Mouse (Mus musculus): ENCODE measurements around the gene Lyl1. TPM values are rescaled to one million over a fixed set of nuclear protein-coding genes. Genes with fewer than 3 reads are reported as not detected.

The Lyl1 gene
- total and polyA plus RNA-seq, 3 experiments = 81.2 to 550 (median 138) TPM

DNA sequence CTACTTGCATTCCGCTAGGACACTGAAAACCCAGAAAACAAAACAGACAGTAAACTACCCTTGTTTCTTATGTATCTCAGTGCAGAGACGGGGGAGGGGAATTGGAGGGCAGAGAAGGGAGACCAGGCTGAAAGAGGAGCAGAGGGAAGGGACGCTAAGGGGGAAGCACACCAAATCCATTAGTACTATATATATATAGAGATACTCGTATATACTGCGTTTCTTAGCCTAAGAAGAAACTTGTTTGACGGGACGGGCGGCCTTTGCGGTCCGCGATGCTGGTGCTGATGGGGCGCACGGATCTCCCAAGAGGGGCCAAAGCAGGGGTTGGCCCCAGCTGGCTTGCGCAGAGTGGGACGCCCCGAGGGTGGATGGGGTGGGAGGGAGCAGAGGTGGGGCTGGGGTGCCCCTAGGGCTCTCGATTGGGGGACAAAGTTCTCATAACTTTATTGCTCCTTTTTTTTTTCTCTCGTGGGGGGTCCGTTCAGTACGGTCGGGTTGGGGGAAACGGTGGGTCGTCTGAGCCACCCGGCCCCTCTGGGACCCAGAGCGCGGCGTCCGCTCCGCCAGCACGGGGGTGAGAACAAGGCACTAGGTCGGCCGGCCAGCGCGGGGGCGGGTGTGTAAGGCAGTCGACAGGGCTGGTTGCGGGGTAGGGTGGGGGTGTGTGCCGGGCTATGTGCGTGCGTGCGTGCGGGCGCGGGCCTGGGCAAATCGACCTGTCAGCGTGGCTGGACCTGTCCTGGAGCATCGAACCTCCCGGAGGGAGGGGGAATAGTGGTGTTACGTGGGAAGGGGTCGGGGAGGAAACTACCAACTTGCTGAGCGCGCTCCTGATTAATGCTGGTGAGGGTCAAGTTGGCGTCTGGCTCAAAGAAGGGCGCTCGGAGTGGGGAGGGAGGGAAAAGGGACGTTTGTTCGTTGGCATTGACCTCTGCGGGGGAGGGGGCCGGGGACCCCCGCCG lies 3.9 kb downstream of the Lyl1 start:
- Histone ChIP-seq H3K4me1 (ENCODE audit: insufficient read depth, low read depth, low read length) (peaks cover 64% of the 10 kb centered on the region), H3K9me3 (replicated peaks) (no peaks in the 10 kb centered on the region), H3K4me3 (ENCODE audit: low read depth, low read length) (peak overlapping the region; percentile 81), H3K36me3 (replicated peaks) (peaks cover 44% of the 10 kb centered on the region), H3K27me3 (ENCODE audit: insufficient read depth, low read length) (no peaks in the 10 kb centered on the region)
- TF ChIP-seq TAL1 (conservative IDR thresholded peaks at IDR 0.05; ENCODE audit: low read depth, low read length) = no peak
- TF ChIP-seq POLR2AphosphoS5 (IDR thresholded peaks at IDR 0.05; ENCODE audit: insufficient replicate concordance, low read depth, low read length) = peak; percentile 95
- TF ChIP-seq GATA1 (IDR thresholded peaks at IDR 0.05; ENCODE audit: borderline replicate concordance, low read length) = no peak
- no peak for TF ChIP-seq GATA2 (IDR thresholded peaks at IDR 0.05; ENCODE audit: borderline replicate concordance, low read depth, low read length)
- TF ChIP-seq CTCF (IDR thresholded peaks at IDR 0.05; ENCODE audit: low read depth, low read length) = no peak
- no peak for ATAC-seq (ENCODE audit: extremely low read depth, insufficient number of reproducible peaks, low FRiP score, poor library complexity, severe bottlenecking)
- DNase-seq (ENCODE audit: low spot score) = peak; percentile 66

DNA sequence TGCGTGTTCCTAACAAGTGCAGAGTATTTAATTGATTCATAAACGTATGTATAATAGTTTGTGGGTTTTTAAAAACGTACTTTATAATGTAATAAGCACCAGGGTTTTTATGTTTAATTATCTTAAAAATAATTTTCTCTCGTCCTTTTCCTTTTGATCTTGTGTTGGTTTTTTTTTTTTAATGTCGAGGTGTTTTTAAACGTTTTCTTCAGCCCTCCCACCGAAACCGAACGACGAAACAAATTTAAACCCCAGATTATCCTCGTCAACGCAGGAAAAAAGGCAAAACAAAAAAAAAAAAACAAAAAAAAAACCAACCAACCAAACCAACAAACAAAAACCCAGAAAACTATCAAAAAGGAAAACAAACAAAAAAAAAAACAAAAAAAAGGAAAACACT lies 4.7 kb downstream of the Lyl1 start:
- H3K4me1 ChIP-seq (ENCODE audit: insufficient read depth, low read depth, low read length) = peaks cover 62% of the 10 kb centered on the region

DNA sequence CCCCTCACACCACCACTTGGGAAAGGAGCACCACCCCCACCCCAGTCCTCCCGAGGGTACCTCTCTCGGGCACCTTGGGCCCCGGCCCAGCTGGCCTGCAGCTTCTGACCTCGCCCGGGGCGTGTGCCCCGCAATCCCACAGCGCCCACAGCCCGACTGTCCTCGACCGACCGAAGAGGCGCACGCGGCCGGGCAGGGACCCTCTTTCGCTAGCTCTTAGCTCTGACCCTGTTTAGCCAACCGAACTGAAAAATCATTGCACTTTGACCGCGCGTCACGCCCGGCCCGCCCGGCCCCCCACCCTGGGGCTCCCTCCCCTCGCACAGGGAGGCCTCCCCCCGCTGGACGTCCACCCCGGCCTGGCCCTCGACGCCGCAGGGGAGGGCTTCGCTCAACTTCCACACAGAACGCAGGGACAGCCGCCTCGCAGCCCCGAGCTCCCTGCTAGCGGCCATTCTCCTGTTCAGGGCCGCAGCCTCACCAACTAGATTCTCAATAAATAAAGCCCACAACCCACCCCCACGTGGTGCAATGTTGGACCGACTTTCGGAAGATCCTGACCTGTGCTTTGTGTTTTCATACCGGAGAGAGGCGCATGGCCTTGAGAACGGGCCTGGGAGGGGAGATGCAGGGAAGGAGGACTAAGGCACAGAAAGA lies 5.5 kb downstream of the Lyl1 start:
- Histone ChIP-seq H3K4me1 (ENCODE audit: insufficient read depth, low read depth, low read length) (peaks cover 66% of the 10 kb centered on the region), H3K36me3 (replicated peaks) (peaks cover 53% of the 10 kb centered on the region)

More for the DNA sequence above, 4.7 kb downstream of the Lyl1 start:
- TF ChIP-seq POLR2AphosphoS5 (IDR thresholded peaks at IDR 0.05; ENCODE audit: insufficient replicate concordance, low read depth, low read length) (no peak; the same call in 1 of the 2 replicates), TAL1 (conservative IDR thresholded peaks at IDR 0.05; ENCODE audit: low read depth, low read length) (no peak), CTCF (IDR thresholded peaks at IDR 0.05; ENCODE audit: low read depth, low read length) (no peak), GATA1 (IDR thresholded peaks at IDR 0.05; ENCODE audit: borderline replicate concordance, low read length) (no peak), GATA2 (IDR thresholded peaks at IDR 0.05; ENCODE audit: borderline replicate concordance, low read depth, low read length) (no peak)
- H3K27me3 ChIP-seq (ENCODE audit: insufficient read depth, low read length) = no peaks in the 10 kb centered on the region
- peaks cover 45% of the 10 kb centered on the region for H3K36me3 ChIP-seq (replicated peaks)
- H3K9me3 ChIP-seq (replicated peaks) = no peaks in the 10 kb centered on the region
- DNase-seq (ENCODE audit: low spot score) (no peak), ATAC-seq (ENCODE audit: extremely low read depth, insufficient number of reproducible peaks, low FRiP score, poor library complexity, severe bottlenecking) (no peak)
- peak overlapping the region; percentile 81 for H3K4me3 ChIP-seq (ENCODE audit: low read depth, low read length)

DNA sequence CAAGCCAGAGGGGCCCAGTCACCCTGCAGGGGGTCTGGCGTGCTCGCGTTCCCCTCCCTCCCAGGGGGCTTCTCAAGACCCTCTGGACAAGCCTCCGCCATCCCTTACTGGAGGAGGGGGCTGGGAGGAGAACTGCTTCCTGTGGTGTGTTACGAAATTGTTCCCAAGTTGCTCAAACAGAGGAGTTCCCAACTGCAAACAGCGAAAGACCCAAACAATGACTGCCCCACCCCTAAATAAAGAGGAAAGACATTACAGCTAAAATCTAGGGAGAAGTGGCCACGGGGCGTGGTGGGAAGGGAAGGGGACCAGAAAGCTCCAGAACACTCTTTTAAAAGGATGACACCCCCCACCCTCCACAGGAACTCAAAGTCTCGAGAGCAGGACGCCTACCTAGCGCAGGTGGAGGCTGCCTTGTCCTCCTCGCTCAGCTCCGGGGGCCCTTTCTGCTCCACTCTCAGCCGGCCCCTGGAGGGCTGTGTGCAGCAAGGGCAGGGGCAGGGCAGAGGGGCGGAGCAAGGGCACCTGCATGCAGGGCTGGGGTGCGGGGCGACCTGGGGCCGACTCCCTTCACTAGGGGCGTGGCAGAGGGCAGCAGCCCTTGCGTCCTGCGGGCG lies 6.1 kb downstream of the Lyl1 start:
- peak; percentile 83 for DNase-seq (ENCODE audit: low spot score)
- Histone ChIP-seq H3K4me3 (ENCODE audit: low read depth, low read length) (peak overlapping the region; percentile 76), H3K27me3 (ENCODE audit: insufficient read depth, low read length) (no peaks in the 10 kb centered on the region), H3K9me3 (replicated peaks) (no peaks in the 10 kb centered on the region), H3K4me1 (ENCODE audit: insufficient read depth, low read depth, low read length) (peaks cover 72% of the 10 kb centered on the region), H3K36me3 (replicated peaks) (peaks cover 52% of the 10 kb centered on the region)
- TF ChIP-seq GATA1 (IDR thresholded peaks at IDR 0.05; ENCODE audit: borderline replicate concordance, low read length) (no peak), POLR2AphosphoS5 (IDR thresholded peaks at IDR 0.05; ENCODE audit: insufficient replicate concordance, low read depth, low read length) (peak; percentile 63; the same call in 1 of the 2 replicates)
- ATAC-seq (ENCODE audit: extremely low read depth, insufficient number of reproducible peaks, low FRiP score, poor library complexity, severe bottlenecking) = peak; percentile 30

More for the DNA sequence above, 5.5 kb downstream of the Lyl1 start:
- no peaks in the 10 kb centered on the region for H3K27me3 ChIP-seq (ENCODE audit: insufficient read depth, low read length)
- peak; percentile 61 for DNase-seq (ENCODE audit: low spot score)
- H3K9me3 ChIP-seq (replicated peaks) = no peaks in the 10 kb centered on the region
- H3K4me3 ChIP-seq (ENCODE audit: low read depth, low read length) = peak overlapping the region; percentile 76
- TF ChIP-seq POLR2AphosphoS5 (IDR thresholded peaks at IDR 0.05; ENCODE audit: insufficient replicate concordance, low read depth, low read length) = peak; percentile 6; the same call in 1 of the 2 replicates
- TF ChIP-seq GATA2 (IDR thresholded peaks at IDR 0.05; ENCODE audit: borderline replicate concordance, low read depth, low read length) = no peak
- no peak; the same call in 1 of the 2 replicates for ATAC-seq (ENCODE audit: extremely low read depth, insufficient number of reproducible peaks, low FRiP score, poor library complexity, severe bottlenecking)

DNA sequence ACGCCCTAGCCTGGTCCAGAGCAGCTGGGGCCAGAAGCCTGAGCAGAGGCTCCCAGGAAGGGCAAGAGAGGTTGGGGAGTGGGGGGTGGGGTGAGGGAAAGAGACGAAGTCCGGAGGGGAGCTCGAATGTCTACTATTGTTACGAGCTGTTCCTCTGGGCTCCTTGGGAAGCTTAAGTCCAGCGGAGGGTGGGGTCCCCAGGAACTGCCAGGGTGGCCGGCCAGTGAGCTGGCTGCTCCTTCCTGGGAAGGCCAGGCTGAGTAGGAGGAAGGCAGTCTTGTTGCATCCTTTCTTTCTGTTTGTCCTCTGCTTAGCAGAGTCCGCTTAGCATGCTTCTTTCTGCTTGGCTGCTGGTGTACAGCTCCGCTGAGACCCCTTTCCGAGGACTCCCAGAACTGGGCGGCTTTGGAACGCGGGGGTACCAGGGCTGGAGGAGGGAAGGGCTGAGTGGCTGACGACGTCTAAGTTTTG lies 6.8 kb downstream of the Lyl1 start:
- no peak for DNase-seq (ENCODE audit: low spot score)
- H3K27me3 ChIP-seq (ENCODE audit: insufficient read depth, low read length) = no peaks in the 10 kb centered on the region
- no peak for ATAC-seq (ENCODE audit: extremely low read depth, insufficient number of reproducible peaks, low FRiP score, poor library complexity, severe bottlenecking)
- peak overlapping the region; percentile 76 for H3K4me3 ChIP-seq (ENCODE audit: low read depth, low read length)
- H3K36me3 ChIP-seq (replicated peaks) = peaks cover 47% of the 10 kb centered on the region
- peaks cover 74% of the 10 kb centered on the region for H3K4me1 ChIP-seq (ENCODE audit: insufficient read depth, low read depth, low read length)
- no peak for TF ChIP-seq TAL1 (conservative IDR thresholded peaks at IDR 0.05; ENCODE audit: low read depth, low read length)
- H3K9me3 ChIP-seq (replicated peaks) = no peaks in the 10 kb centered on the region
